Mouse (Mus musculus): Measurements from ENCODE around the gene Hist1h2af.
A peak's percentile ranks its signal among the peaks of the same experiment; 100 is the strongest.

GRCm38 (mm10) chr13:23524654-23525053 lies 9.1 kb upstream of the Hist1h2af start:
- TF ChIP-seq POLR2A (IDR thresholded peaks at IDR 0.05; ENCODE audit: borderline replicate concordance, low read depth, low read length) (no peak), CTCF (IDR thresholded peaks at IDR 0.05; ENCODE audit: low read depth, low read length) (peak; percentile 85)
